Mouse (Mus musculus): Measurements from ENCODE around the gene Tle4.

The Tle4 gene

DNA sequence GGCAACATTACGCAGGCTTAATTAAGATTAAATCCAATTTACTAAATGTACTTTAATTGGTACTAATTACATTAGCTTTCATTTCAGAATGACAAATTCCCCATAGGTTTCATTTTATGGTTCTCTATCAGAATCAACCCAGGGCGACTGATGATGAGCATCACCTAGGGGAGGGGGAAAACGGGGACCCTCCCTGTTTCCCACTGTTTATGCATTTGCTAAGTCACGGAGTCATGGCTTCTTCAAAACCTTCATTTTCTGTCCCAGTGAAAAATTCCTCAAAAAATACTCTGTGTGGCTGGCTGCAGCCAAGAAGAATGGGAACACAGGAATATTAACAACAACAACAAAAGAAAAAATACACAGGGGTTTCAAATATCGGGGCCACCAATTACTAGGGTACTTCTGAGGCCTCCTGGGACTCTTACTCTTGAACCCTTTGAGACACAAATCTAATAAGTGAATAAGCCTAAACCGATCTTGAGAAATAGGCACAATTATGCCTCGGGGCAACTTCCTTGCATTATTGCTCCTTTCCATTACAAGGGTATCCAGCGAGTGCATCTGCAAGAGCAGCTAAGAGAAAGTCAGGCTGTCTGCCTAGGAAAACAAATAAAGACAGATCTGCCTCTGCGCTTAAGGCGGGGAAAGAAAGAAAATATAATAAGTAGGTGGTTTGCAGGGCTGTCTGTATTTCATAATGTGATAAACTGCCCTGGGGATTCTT is 5.9 kb downstream of the Tle4 start:
- no peak for DNase-seq (ENCODE audit: low read depth, low spot score)

DNA sequence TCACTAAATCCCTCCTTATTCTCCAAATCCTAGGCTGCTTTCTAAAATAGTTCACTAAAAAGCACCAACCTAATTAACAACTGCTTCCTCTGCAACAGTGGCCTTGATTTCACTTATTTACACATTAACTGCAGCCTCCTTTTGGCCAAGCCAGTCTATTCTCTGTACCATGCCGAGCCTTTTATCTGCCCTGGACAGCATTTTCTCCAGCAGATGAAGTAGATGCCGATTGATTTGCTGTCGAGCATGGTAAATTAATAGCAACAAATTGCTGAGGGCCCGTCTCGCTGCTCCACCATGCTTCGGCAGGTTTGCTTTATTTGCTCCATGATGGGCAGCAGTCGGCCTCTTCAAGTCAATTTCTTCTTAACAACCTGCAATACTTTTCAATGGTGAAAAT is 7.7 kb downstream of the Tle4 start:
- DNase-seq (ENCODE audit: low read depth, low spot score) = no peak

DNA sequence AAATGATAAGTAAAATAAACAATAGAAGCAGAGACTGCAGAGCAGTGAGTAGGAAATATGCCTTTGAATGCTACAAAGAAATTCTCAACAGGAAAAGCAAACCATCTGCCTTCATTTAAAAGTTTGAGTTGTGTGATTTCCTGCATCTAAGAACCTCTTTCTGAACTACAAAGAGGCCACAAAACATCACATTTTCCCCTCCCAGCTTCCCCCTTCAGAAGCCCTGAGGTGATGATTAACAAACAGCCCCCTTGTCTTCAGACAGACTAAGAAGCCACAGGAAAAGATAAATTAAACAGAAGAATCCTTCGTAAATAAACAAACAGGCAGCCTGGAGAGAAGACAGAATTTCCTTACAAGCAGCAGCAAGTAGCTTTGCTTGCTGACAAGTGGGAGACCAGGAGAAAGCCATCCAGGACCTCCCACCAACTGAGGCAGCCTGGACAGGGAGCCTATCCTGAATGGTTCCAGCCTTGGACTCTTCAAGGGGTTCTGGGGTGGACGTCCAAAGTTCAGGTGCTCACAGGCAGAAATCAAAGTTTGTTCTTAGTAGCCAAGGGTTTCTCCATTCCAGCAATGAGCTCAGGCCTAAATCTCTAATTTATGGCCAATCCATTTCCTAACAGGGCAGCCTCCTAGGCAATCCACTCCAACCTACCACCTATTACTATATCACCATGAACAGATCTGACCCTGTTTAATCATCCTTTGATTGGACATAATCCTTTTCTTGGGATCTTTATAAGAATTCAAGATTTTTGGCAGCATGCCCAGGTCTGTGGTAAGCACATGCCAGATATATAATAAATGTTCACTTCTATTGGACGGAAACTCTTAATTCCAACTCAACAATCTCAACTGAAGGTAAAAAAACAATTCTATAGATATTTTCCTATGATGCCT is 9.4 kb downstream of the Tle4 start:
- DNase-seq (ENCODE audit: low read depth, low spot score) = no peak

DNA sequence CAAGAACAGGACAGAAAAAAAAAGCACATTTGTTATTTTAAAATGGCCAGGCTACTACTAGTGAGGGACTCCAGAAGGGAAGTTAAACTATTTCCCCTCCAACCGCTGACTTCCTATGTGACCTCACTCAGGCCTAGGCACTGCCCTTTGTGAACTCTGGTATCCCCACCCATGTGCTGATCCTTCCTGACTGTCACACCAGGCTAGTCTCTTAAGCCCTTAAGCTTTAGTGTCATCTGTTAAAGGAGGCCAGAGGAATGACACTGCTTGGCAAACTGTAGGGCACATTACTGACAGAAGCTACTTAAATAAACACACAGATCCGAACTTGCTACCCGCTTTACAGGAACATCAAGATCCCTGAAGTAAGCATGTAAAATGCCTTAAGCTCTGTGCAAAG is 11.7 kb downstream of the Tle4 start:
- DNase-seq (ENCODE audit: low read depth, low spot score) = no peak

DNA sequence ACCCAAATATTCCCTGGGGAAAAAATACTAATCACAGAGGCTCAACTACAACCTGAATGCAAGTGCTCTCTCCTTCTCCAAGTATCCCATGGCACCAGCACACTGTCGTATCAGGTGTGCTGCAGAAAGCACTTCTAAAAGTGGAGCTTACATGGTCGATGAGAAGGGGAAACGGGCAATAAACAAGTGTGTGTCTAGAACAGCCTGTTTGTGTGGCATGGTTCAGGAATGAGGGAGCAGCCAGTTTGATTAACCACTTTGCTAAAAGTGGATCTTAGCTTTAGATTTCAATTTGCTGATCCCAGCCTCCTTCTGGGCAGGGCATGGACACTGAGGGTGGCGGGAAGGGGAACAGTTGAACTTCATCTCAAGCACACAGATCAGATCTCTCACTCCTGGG is 12.1 kb downstream of the Tle4 start:
- DNase-seq (ENCODE audit: low read depth, low spot score) = no peak

DNA sequence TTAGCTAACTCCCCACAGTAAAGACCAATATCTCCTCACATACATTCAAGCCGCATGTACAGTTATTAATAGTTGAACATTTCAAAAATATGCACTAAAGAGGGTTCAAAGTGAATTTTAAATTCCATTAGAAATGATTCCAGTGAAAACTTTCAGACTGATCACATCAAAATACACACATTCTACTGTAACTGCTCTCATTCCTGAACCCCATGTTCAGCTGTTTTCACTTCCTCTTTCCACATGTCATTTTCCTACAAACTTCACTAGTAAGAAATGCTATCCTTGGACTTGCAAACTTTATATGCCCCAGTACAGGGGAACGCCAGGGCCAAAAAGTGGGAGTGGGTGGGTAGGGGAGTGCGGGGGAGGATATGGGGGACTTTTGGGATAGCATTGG is 12.6 kb downstream of the Tle4 start:
- no peak for DNase-seq (ENCODE audit: low read depth, low spot score)

DNA sequence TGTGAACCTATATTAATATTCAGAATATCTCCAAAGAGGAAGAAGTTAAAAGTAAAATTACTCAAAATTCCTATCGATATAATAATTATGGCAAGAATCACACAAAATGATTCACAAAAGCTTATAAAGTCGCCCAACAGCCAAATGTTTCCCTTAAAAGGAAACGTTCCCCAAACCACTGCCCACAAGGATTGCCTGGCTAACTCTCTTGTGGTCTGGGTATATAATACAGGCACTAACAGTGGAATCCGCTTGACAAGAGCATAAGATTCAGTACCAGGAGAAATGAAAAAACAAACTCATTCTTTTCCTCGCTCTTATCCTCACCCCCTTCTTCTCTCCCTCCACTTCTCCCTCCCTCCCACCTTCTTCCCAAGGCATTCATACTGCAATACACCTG is 19.2 kb downstream of the Tle4 start:
- DNase-seq (ENCODE audit: low read depth, low spot score) = no peak

DNA sequence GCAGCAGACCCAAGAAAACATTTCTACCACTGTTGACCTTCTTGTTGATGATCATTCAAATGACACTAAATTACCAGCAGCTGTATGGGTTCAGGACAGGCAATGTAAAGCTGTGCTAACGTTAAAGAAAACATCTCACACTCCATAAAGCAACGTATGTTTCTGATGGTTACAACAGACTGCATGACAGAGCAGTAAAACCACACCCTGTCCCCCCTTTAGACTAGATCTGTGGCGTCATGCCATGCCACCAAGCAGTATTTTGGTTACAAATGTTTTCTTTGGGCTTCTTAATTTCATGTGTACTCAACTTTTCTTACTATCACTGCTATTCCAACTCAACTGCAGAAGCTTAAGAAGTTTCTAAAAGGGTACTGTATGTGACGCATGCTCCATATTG is 19.8 kb downstream of the Tle4 start:
- DNase-seq (ENCODE audit: low read depth, low spot score) = no peak

DNA sequence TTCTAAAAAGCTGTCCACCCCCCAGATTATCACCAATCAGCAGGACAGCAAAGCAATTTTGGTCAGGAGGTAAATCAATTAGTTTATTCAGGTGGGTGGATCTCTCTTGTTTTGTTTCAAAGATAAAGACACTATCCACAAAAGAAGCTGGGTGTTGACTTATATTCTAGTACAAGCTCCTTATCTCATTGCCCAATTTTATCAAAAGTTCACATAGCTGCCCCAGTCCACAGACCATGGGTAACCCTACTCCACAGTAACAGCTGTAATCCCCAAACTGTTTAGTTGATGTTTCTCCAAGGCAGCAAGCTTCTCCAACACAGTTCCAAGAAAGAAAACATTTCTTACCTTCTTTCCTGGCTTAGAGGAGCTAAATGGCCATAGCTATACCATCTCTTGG is 21.5 kb downstream of the Tle4 start:
- DNase-seq (ENCODE audit: low read depth, low spot score) = no peak

DNA sequence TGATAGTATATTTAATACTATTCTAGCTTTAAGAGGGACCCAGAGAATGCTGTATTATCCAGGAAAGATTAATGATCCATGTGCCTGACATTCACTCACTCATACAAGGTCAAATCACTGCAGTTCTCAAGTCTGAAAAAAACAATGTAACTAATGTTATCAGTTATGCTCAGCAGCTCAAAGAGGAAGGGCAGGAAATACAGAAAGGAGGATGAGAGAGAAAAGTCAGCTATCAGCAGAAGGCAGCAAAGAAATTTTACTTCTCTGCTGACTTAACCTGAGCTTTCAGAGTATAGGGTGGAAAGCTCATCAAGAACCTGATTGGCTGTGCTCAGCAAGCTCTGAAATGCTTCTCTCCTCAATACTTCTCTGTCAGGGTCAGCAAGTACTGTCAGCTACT is 29.0 kb downstream of the Tle4 start:
- no peak for DNase-seq (ENCODE audit: low read depth, low spot score)

DNA sequence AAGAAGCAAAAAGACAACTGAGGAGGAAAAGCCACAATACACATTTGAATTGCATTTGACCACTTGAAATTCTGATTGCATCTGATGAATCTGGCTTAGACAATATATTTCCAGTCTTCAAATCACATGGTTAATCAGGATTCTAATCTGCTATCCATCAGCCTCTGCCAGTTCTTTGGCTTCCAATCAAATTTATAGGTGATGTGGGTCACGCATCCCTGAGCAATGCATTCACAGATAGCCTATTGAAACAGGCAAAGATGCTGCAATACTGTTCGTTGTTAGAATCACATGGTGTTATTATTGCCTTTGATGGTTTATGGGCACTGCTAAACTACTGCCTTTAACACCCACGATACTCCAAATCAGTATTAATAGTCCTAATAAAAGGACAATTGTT is 30.8 kb downstream of the Tle4 start:
- DNase-seq (ENCODE audit: low read depth, low spot score) = no peak

DNA sequence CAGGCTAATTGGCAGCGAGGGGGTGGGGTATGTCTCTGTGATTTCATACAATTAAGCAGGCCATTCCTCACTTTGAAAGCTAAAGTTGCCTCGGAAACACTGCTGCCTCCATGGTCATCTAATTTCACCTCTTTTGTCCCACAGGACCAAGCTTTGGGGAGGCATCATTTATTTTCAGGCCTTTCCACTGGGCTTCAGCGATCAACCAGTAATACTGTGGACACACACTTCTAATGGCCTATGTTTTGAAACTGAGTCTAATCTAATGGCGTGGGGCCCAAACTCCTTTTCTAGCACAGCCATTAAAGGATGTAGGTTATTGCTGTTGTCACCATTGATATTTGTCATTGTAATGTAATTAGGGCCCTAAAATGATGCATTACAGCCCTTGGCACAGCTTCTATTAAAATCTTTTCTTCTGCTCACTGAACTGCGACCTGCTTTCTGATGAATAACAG is 31.3 kb downstream of the Tle4 start:
- DNase-seq (ENCODE audit: low read depth, low spot score) = no peak

DNA sequence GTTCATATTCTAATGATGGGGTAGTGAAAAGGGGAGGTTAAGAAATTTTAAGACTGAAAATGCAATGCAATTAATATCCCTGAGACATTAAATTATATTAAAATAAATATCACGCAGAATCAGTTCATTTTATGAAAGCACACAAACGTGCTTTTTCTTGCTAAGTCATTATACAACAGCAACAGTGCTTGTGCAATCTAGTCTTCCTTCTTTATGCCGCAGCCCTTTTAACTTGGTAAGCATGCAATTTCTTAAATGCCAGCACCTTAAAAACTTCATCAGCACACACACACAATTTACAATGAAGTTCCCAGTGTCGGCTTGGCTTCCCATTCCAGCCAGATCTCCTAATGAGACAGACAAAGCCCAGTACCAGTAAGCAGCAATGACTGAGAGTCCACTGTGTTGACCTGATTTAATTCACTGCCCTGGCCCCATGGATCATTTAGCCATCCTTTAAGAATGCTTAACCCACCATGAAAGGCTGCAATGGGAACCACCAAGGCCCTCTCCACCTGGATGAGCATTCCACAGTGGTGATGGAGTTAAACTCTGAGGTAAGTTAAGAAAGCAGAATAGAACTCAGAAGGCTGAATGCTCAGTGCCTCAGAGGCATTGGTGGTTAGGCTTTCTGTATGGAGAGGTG is 32.3 kb downstream of the Tle4 start:
- DNase-seq (ENCODE audit: low read depth, low spot score) = no peak

DNA sequence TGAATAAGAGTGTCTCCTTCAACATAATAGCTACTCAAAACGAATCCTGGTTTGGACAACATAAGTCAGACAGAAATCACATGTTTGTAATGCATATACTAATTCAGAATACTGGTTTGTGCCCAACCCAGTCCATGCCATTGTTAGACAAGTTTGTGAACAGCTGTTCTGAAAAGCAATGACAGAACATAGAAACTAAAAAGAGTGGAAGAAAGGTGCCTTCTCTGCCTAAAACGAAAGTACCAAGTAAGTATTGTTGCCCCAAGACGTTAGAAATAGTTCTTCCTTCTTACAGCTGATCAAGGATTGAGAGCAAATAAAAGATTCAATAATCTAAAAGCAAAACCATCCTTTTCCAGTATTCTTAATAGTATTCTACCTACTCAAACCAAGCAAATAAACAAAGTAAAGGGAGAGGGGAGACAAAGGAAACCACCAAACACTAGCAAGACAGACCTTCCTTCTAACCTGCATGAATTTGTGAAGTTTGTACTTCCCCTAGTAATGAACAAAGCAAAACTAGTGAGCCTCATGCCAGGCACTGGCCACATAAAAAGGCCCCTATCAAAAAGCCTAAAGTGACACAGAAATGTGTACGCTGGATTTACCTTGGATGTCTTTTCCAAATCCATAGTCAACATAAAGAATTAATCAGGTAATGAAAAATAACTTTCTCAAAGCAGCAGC is 34.4 kb downstream of the Tle4 start:
- no peak for DNase-seq (ENCODE audit: low read depth, low spot score)

DNA sequence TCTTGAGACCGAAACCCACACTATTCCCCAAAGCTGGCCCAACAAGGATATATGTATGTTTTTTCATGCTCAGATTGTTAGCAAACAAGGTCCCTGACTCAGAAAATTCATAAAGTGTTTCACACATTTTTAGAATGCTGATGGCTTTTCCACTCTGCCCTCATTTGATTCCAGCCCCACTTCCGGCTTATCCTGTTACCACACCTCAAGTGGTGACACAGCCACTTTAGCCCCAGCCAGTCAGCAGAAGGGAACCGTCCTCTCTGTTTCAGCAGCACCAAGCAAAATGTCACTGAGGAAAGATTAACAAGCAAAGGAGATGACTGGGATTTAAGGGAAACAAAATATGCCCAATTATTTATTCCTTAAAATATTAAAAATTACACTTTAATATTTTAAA is 50.0 kb downstream of the Tle4 start:
- DNase-seq (ENCODE audit: low read depth, low spot score) = no peak

DNA sequence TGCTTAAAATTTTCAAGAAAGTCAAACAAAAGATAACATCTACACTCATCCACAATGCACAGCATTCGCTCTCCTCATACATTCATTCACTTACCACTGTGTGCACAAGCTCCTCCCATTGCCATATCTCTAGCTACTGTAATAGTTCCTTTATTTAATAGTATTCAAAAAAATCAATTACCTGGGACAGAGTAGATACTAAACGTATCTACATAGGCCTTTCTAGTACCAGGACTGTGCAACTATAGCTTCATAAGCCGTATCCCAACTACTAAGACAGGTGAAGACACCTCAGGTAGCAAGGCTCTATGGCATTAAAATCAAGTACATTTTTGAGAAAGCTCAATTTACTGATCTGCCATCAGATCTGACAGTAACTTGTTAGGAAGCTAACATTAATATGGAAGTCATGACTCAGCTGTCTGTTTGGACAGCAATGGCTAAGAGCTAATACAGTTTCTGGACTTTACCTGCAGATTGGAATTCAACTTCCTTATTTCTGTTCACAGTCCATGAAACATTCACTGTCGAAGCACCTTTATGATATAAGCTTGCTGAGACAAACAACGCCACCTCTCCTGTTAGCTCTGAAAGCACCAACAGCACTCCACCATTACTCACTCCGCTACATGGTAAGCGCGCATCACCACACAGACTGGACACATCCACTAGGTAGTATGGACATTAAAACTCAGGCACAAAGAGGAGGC is 50.6 kb downstream of the Tle4 start:
- DNase-seq (ENCODE audit: low read depth, low spot score) = no peak

DNA sequence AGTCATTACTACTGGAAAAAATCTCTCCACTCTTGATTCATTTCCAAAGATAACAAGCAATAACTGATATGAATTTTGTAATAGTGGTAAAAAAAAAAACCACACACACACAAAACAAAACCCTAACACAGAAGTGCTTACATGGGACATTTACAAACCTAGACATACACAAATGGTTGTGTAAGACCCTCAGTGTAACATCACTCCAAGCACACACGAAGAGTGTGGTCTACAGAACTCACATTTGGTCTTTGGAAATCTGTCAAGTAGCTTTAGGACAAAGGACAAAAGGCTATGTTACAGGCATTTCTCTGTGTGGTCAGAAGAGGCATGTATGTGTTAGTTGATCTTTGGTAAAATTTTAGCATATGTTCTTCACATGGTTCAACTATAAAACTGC is 52.4 kb downstream of the Tle4 start:
- no peak for DNase-seq (ENCODE audit: low read depth, low spot score)

DNA sequence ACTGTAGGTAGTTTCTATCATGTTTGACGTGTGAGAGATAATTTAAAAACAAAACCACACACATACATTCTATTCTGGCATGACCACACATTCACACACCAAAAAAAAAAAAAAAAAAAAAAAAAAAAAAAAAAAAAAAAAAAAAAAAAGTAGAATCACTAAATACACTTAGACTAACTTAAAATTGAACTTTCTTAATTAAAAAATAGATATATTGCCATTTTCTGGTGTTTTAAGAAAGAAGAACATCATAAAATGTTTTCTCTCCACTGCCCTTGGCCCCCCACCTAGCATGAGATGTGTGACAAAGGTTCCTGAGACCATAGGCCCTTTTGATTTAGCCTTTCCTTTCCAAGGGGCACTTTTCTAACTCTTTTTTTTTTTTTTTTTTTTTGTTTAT is 54.5 kb downstream of the Tle4 start:
- no peak for DNase-seq (ENCODE audit: low read depth, low spot score)

DNA sequence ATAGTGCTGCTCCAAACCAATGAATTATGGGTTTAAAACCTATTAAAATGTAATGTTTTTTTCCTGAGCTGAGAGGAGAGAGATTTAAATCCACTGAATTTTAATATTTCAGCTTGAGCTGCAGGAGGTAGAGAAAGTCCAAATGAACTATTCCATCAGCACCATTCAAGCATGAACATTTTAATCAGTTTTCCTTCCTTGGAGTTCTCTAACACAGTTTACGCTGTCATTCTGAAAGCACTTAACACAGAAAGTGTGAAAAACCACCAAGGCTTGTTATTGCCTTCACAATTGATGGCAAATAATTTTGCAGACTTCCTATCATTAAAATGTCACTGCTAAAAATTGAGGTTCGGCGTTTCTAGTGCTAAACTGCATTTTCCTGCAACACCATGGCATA is 57.2 kb downstream of the Tle4 start:
- DNase-seq (ENCODE audit: low read depth, low spot score) = no peak

DNA sequence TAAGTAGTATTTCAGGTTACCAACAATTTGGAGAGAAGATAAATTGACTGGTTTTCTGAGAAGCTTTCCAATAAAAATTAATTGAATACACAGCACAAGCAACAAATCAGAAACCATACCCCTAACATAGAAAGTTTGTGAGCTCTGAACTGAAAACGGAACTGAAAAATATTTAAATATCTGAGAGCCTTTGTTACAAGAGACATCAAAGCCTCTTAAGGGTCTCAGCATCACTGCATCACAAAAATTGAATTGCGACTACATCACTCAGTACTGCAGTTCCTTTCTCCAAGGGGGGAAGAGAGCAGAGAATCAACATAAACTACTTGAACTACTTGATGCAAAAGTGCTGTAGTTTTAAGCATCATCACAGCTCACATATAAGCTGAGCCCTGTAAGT is 61.2 kb downstream of the Tle4 start:
- DNase-seq (ENCODE audit: low read depth, low spot score) = no peak

DNA sequence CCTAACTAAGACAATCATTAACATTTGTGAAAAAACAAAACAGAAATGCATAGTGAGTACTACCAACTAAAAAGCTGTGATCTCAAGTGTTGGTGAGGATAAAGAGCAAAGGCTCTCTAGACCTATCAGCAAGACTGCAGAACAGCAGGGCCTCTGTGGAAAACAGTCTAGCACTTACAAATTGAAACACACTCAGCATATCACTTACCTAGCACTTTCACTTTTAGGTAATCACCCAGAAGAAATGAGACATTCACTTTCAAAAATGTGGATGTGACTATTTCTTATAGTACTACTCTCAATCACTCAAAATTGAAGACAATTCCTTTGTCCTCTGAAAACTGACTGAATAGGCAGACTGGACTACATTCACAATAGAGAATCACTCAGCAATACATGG is 63.4 kb downstream of the Tle4 start:
- no peak for DNase-seq (ENCODE audit: low read depth, low spot score)

Data from c-Kit-negative CD71-positive TER-119-positive erythroid progenitor cells, embryonic 14.5 days (primary cell).